Mouse (Mus musculus): ENCODE data around the gene Tarsl2.

The Tarsl2 gene

DNA sequence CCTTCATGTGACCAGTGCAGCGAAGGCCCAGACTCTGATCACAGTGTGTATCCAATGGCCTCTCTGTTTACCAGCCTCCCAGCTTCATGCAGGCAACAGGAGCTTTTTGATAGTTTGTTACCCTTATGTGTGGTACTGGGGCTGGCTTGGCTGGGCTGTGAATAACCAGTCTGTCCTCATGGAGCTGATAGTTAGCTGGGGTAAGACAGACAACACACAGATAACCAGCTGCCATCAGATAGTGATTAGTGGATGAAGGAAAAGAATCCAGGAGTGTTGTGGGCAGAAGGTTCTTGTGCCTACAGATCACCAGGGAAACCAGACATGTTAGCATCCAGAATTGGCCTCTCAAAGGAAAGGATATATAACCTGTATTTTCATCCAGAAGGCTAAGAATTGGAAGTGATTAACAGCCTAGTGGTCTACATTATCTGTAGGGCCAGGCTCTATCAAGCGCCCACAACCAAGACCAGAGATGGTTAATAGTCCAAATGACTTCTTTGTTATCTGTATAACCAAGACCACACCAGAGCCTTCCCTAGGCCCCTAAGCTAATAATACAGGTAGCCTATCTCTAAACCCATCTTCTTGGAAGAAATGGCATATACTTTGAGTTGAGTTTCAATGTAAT lies 12.9 kb downstream of the Tarsl2 start:
- 91% methylated on average over 2 of the region's 2 CpGs for WGBS

- WGBS, result 85% methylated on average over 11 of the region's 11 CpGs
Observed at GRCm38 (mm10) chr7:65663225-65663790, 18.6 kb downstream of the Tarsl2 start.

DNA sequence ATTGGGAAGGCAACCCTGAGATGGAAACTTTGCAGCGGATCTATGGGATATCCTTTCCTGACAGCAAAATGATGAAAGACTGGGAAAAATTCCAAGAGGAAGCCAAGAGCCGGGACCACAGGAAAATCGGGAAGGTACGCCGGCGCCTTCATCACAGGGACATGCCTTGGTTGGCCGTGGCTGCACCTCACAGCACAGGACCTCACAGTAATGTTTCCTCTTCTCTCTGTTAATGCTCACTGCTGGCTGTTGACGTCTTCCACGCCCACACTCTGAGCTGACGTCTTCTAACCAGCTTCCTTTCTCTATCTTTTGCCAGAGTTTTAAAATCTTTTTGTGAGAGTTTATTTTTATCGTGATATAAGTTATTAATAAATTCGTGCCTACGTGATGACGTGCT lies 19.2 kb downstream of the Tarsl2 start:
- WGBS, result 58% methylated on average over 14 of the region's 14 CpGs

- 94% methylated on average over 6 of the region's 6 CpGs for WGBS
Observed at GRCm38 (mm10) chr7:65667491-65667890, 22.8 kb downstream of the Tarsl2 start.

DNA sequence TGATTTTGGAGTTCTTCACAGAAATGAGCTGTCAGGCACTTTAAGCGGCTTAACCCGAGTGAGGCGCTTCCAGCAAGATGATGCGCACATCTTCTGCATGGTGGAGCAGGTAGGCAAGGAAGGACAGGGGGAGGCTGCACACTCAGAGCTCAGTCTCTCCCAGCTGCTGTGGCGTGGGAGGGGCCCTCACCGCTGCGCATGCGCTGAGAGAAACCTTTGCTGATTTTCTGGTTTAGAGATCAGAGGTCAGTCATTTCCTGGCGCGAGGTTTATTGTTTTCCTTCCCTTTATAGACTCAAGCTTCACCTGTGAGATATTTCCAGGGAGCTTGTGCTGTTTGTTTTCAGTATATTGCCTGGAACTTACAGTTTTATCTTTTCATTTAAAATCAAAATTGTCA lies 33.4 kb downstream of the Tarsl2 start:
- 82% methylated on average over 10 of the region's 10 CpGs for WGBS

DNA sequence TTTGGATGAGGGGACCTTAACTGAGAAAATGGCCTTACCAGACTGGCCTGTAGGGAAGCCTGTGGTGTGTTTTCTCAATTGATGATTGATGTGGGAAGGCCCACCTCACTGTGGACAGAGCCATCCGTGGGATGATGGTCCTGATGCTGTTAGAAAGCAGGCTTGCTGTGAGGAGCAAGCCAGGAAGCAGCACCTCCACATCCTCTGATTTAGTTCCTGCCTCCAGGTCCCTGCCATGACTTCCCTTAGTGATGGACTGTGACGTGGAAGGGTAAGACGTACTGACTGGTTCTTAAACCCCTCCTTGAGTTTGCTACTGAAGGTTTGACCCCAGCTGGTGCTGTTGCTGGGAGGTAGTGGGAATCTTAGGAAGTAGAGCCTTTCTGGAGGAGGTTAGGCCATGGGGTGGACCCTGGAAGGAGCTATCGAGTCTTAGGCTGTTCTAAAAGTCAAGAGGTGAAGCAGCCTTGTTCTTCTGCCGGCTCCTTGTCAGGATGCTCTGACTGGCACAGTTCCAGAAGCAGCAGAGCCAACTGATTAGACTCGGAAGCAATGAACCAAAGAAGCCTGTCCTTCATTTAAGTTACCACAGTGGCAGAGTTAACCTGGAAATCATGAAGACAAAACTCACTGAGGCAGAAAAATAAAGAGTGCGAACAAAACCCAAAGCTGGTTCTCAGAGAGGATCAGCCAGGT lies 34.4 kb downstream of the Tarsl2 start:
- WGBS, result 77% methylated on average over 7 of the region's 7 CpGs

- 40% methylated on average over 5 of the region's 5 CpGs for WGBS
Observed at GRCm38 (mm10) chr7:65681166-65681565, 36.5 kb downstream of the Tarsl2 start.

DNA sequence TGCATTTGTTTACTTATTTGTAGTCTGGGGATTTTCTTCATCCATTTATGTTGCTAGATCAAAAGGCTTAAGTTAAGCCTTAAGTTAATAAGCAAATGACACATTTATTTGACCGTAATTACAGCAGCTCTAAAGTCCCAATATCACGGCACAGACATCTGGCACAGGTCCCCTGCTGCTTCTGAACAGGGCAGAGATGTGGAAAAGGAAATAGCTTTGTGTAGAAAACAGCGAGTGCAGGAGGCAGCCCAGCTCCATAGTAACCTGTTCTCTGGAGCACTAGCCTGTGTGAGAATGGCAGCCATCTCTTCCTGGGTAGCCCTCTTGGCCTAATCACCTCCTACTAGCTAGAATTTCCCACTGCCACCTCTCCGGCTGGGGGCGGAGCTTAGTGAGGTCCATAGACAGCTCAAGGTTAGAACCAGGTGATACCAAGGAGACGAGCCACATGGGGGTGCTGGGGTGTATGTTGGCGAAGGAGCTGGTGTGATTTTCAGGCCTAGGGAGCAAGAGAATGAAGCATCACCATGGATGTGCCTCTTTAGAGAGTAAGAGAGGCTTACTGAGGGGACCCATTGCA lies 39.6 kb downstream of the Tarsl2 start:
- 71% methylated on average over 7 of the region's 7 CpGs for WGBS

- WGBS, result 91% methylated on average over 9 of the region's 9 CpGs
Observed at GRCm38 (mm10) chr7:65686664-65687063, 42.0 kb downstream of the Tarsl2 start.

DNA sequence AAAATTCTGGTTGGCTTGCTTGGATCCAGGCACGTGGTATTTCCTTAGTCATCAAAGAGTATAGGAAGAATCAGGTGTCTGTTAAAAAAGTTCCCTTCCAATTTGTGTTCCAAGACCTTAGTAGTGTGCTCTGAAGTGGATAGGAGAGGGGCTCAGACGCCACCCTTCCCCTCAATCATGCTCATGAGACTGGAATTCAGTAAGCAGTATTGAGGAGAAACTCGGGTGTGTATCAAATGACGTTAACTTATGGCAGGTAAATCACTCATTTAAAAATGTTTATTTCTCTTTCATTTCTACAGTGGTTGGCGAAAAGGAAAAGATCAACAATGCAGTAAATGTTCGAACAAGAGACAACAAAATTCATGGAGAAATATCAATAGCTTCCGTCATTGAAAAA lies 46.2 kb downstream of the Tarsl2 start, which contains the start of gene Tm2d3:
Tm2d3 (plus strand) TSS at position 301 of the 400 bp plus-strand sequence.
- 91% methylated on average over 7 of the region's 7 CpGs for WGBS

GRCm38 (mm10) chr7:65691929-65692605 lies 47.4 kb downstream of the Tarsl2 start:
- 75% methylated on average over 8 of the region's 8 CpGs for WGBS

DNA sequence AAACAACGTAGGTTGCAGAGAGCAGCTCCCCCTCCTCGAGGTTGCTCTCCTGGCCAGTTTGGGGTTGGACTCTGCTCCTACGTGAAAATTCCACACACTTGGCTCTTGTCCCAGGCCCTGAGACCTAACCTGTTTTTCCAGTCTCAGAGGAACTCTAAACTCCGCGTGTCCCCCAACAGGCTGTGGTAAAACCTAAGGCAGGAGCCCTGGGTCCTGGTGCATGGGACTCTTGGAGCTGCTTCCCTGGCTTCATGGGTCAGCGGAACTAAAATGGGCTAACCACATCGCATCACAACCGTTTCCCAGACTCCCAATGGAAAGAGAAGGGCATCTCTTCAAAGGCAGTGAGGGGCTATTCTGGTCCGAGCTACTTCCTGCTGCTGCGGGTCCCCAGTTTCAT lies 48.2 kb downstream of the Tarsl2 start:
- WGBS, result 2% methylated on average over 10 of the region's 10 CpGs

- WGBS, result under 1% methylated on average over 51 of the region's 52 CpGs
Observed at GRCm38 (mm10) chr7:65693301-65693821, 48.7 kb downstream of the Tarsl2 start.

DNA sequence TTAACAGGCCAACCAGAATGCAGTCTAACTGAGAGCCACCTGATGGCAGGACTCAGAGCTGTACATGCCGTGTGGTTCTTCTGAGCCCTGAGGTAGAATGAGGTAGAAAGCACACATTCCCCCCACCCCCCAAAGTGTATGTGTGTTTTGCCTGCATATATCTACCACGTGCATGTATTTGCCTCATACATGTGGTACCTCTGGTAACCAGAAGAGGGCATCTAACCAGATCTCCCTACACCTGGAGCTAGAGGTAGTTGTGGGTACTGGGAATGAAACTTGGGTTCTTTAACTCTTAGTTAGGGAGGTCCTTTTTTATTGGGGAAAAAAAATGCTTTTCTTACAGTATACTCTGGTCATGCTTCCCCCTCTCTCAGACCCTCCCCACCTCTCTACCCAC lies 51.8 kb downstream of the Tarsl2 start:
- WGBS, result 46% methylated on average over 2 of the region's 2 CpGs

- 92% methylated on average over 7 of the region's 7 CpGs for WGBS
Observed at GRCm38 (mm10) chr7:65702076-65702475, 57.4 kb downstream of the Tarsl2 start.

DNA sequence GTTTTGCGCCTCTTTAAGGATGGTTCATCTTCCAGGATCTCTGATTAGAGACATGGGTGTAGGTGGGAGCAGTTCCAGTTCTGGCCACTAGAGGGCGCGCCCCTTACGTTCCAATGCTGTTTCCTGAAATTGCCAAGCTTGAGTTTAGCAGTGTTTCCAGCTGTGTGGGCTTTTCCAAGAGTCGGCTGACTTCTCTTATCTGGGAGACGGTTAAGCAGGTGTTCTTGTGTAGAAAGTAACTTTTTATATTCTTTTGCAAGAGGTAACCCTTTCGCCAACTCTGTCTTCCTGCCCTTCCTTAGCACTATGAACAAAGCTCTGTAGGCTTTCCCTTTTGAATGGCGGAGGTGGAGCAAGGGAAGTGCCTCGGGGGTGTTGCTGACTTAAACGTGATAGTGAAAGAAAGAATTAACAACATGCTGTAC lies 60.1 kb downstream of the Tarsl2 start:
- WGBS, result 4% methylated on average over 10 of the region's 10 CpGs

GRCm38 (mm10) chr7:65708506-65708905 lies 63.8 kb downstream of the Tarsl2 start:
- 96% methylated on average over 1 of the region's 1 CpGs for WGBS

- 74% methylated on average over 3 of the region's 3 CpGs for WGBS
Observed at GRCm38 (mm10) chr7:65710301-65710700, 65.6 kb downstream of the Tarsl2 start.

DNA sequence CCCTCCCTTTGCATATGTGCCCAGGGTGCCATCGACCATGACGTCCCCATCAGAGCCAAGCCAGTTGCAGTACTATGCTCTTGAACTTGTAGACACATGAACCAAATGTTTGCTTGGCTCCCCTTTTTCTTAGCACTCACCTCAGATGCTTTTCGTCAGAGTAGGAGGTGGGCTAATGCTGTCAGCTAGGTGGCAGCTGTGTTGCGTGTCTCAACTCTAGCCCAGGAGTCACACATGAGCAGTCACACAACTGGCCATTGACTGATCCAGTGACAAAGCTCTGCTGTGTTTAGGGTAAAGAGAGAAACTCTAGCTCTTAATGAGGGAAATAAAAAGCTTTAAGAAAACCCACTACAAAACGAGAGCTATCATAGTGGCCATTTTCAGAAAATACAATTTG lies 69.1 kb downstream of the Tarsl2 start:
- 67% methylated on average over 5 of the region's 5 CpGs for WGBS

- WGBS, result 42% methylated on average over 4 of the region's 4 CpGs
Observed at GRCm38 (mm10) chr7:65714304-65714703, 69.6 kb downstream of the Tarsl2 start.

DNA sequence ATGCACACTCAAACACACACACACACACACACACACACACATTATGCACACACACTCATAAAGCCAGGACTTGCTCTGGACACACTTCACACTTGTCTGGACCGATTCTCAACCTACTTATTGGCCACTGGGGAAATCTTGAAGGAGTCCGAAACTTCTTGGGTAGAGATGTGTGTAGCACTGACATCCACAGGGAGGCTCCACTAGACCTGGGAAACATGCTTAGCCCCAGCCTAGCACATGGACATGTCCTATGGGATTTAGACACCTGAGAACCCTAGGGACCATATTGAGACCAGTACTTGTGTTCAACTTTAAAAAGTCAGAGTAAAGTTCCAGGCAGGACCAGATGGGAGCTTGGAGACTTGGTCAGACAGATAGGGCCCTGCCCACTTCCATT lies 89.3 kb downstream of the Tarsl2 start:
- WGBS, result 59% methylated on average over 2 of the region's 2 CpGs

DNA sequence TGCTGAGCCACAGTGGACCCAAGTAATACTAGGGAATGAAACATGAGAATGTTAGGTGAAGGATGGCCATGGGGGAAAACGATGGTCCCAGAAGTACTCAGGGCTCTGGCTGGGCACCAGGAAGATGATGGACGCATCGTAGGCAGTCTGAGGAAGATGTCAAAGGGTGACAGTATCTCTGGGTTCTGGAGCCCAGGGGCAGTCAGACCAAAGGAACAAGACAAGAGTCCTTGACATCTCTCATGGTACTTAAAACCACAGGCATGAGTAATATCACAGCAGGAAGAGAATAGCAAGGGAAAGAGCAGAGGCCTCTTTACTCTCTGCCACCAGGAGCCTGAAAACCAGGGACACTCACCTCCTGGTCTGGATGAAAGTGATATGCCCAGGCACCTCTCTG lies 90.6 kb downstream of the Tarsl2 start:
- 94% methylated on average over 3 of the region's 3 CpGs for WGBS

Data from cerebral cortex, adult 2 months (tissue).